Mouse (Mus musculus): ENCODE data around the gene Olfr1417.
"Not testable (repeated sequence)": the region's sequence is repeated elsewhere in the genome, so short reads cannot be mapped to it uniquely, and the experiment has no call there.

Olfr1417 gene

GRCm38 (mm10) chr19:11839119-11839518 is at the start of gene Olfr1417:
TSS of gene Olfr1417 (minus strand) at chr19:11839219.
- no peak for DNase-seq (ENCODE audit: extremely low spot score, low spot score)

GRCm38 (mm10) chr19:11886265-11886664 is 47.2 kb upstream of the Olfr1417 start, which contains the start of gene Olfr1420:
TSS of gene Olfr1420 (plus strand) at chr19:11886565.
- DNase-seq (ENCODE audit: extremely low spot score, low spot score): no peak

GRCm38 (mm10) chr19:11878404-11878803 is 39.4 kb upstream of the Olfr1417 start:
- DNase-seq (ENCODE audit: extremely low spot score, low spot score): not testable (repeated sequence)

GRCm38 (mm10) chr19:11875006-11875405 is 36.0 kb upstream of the Olfr1417 start, which contains the start of gene Olfr1419:
TSS of gene Olfr1419 (minus strand) at chr19:11875106.
- DNase-seq (ENCODE audit: extremely low spot score, low spot score): no peak

GRCm38 (mm10) chr19:11867837-11868236 is 28.8 kb upstream of the Olfr1417 start:
- DNase-seq (ENCODE audit: extremely low spot score, low spot score): no peak

DNA sequence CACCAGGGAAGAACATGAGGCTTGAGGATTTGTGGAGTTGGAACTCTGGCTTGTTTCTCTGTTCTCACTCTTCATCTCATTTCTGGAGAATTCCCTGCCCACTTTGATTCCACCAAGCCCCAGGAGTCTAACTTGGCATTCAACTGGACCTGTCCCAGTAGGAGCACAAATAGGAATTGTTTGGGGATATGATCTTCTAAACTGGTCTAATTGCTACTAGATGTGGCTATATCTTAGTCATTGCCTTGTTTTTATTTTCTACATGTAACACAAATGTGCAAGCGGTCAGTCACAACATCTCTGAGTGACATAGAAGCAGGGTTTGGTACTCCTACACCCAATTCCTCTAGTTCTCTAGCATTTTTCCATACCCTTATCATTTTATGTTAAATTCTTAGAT is 21.9 kb upstream of the Olfr1417 start, which contains the start of gene Olfr1418:
Gene Olfr1418, minus strand, starts transcription at position 101 of the 400 bp plus-strand sequence.
- DNase-seq (ENCODE audit: extremely low spot score, low spot score): no peak

- no peak for DNase-seq (ENCODE audit: extremely low spot score, low spot score)
Observed at GRCm38 (mm10) chr19:11856506-11856905, 17.5 kb upstream of the Olfr1417 start.

- no peak for DNase-seq (ENCODE audit: extremely low spot score, low spot score)
Observed at GRCm38 (mm10) chr19:11854821-11855220, 15.8 kb upstream of the Olfr1417 start.

DNA sequence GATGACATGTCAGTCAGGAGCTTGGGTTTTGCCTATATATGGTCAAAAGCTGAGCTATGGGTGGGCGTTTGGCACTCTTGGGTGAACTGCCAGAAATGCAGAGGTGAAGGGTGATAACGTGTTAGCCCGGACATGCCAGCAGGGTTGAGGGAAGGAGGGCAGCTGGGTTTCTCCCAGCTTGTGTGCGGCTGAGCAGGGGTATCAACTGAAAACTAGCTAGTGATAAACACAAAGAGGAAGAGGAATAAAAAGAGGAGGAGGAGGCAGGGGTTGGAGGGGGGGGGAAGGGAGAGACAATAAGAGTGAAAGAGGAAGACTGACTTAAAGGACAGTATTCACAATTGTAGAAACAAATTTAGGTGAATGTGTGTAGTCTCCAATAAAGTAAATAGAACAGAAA is 13.6 kb upstream of the Olfr1417 start:
- DNase-seq (ENCODE audit: extremely low spot score, low spot score): no peak

GRCm38 (mm10) chr19:11846333-11846732 is 7.3 kb upstream of the Olfr1417 start:
- DNase-seq (ENCODE audit: extremely low spot score, low spot score): no peak

DNA sequence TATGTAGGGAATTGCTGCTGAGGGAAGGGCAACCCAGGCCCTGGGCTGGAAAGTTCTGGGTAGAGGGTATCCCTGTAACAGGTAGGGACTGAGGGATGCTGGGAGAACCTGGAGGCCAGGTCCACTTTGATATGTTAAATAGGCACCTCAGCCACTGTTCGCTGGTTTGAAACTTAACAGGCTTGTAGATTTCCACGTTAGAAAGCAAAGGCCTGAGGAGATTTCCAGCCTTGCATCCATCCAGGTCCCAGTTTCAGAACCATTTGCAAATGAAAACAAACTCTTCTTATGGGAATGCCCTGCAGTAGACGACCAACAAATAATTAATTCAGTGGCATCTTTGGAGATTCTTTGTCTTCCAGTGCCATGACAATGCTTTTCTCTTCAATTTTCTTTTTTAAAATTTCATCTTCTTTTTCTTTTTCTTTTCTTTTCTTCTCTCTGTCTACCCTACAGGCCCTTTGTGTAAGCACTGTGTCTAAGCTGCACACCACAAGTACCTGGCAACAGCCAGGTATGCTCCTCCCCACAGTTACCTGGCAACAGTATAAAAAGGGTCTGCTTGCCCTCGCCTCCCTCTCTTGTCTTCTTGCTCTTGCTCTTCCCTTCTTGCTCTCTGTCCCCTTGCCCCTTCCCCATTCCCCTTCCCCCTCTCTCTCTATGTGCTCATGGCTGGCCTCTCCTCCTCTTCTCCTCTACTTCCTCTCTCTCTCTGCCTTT is 15.5 kb downstream of the Olfr1417 start:
- DNase-seq (ENCODE audit: extremely low spot score, low spot score): no peak

DNA sequence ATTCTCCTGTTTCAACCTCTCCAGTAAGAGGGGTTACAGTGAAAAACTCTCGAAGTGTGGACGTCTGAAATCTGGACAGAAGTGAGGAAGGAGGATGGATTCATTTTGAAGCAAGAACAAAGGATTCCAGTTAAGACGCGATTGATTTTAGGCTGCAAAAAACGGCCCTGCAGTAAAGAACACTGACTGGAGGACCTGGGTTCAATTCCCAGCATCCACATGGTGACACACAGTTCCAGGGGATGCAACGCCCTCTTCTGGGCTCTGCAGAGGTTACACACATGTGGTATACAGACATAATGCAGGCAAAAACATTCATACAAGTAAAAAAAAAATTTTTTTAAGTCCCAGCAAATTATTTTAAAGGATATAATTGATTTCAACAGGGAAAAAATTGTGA is 18.8 kb downstream of the Olfr1417 start:
- no peak for DNase-seq (ENCODE audit: extremely low spot score, low spot score)

GRCm38 (mm10) chr19:11819800-11820199 is 19.2 kb downstream of the Olfr1417 start:
- DNase-seq (ENCODE audit: extremely low spot score, low spot score): peak; percentile 88

GRCm38 (mm10) chr19:11819143-11819700 is 19.8 kb downstream of the Olfr1417 start, which contains the start of gene Stx3:
TSS of gene Stx3 (minus strand) at chr19:11819403.
- peak; percentile 47 for DNase-seq (ENCODE audit: extremely low spot score, low spot score)

DNA sequence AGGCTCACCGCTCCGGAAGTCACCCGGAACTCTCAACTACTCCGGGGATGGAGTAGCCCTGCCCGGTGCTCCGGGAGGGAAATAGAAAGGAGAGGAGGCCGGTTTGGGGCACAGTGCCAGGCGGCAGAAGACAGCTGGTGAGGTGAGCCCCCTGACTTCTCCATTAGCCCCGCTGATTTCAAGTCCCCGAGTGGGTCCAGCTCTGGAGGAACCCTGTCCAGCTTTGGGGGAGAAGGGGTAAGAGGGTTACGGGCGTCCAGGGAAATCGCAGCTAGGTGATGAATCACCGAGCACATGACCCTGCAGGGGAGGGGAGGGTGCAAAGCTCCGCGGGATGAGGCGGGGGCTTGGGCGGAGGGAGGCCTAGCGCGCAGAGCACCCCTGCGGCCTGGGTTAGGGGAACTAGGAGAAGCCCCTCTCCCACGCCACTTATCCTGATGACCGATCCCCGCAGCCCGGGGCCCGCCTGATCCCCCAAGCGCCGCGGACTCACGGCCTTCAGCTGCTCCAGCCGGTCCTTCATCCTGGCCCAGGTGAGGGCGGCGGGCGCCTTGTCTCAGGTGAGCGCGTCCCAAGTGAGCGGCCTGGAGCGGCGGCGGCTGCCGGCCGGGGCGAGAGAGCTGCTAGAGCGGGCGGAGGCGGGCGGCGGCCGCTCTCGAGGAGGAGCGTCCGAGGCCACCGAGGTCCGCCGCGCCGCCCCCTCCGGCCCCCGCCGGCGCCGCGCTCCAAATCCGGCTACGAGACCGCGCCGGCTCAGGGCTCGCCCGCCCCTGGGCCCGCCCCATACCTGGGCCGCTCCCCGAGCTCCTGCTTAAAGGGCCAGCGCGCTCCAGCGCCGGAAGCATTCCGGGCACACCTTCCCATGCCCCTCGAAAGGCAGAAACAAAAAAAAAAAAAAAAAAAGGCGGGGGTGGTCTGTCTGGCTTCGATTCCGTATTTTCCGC is 20.5 kb downstream of the Olfr1417 start:
- DNase-seq (ENCODE audit: extremely low spot score, low spot score): peak; percentile 56

GRCm38 (mm10) chr19:11817586-11817985 is 21.4 kb downstream of the Olfr1417 start:
- peak; percentile 24 for DNase-seq (ENCODE audit: extremely low spot score, low spot score)

- DNase-seq (ENCODE audit: extremely low spot score, low spot score): no peak
Observed at GRCm38 (mm10) chr19:11816706-11817105, 22.3 kb downstream of the Olfr1417 start.

DNA sequence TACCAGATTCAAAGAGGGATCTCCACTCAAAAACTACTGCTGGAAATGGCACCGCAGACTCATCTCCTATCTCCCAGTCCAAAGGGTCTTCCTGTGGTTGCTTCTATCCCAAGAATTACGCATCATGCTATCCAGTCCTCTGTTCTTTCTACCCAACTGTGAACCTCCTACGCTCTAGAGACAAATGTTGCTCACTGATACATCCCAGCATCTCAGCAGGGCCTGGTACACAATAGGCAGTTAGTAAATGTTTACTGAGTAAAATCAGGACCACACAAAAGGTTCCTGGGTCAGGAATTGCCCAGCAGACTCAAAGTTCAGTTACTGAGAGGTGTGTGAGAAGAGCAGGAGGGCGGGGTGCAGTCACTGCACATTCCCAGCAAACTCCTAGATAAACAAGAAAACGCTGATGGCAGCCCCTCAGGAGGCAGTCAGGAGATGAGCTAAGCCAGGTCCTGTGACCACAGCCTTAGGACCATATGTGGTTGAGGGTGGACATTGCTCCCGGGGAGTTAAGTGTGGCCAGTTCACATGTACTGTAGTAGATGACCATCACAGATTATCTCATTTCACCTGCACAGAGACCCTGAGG is 24.2 kb downstream of the Olfr1417 start:
- no peak for DNase-seq (ENCODE audit: extremely low spot score, low spot score)

DNA sequence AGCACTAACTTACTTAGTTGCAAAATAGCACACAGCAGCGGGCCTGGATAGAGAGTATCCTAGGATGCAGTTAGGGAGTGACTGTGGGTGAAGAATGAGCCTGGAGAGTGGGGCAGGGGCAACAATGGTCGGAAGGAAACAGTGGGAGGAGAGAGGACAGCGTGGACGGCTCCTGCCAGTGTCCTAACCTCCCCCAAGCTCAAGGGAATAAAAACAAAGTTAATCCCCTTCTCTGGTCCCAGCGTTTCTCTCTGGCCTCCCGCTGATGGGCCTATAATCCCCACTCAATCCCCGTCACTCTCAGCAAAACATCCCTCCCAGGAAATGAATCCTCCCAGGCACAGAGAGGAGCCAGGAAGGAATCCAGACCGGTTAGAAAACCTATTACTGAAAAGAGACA is 25.4 kb downstream of the Olfr1417 start:
- no peak for DNase-seq (ENCODE audit: extremely low spot score, low spot score)

DNA sequence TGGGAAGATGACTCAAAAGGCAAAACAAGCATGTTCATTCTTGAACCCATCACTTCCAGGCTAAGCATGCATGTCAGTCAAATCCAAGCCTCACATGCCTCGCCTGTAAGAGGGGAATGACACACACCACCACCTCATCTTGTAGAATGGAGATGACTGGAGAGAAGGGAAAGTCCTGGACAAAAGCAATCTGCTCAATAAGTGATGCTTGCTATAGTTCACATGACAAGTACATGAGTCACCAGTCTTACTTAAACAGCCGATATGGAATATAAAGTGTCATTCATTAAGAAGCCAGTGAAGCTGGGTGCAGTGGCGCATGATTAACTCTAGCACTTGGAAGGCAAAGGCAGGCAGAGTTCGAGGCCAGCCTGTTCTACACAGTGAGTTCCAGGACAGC is 25.9 kb downstream of the Olfr1417 start:
- DNase-seq (ENCODE audit: extremely low spot score, low spot score): no peak

DNA sequence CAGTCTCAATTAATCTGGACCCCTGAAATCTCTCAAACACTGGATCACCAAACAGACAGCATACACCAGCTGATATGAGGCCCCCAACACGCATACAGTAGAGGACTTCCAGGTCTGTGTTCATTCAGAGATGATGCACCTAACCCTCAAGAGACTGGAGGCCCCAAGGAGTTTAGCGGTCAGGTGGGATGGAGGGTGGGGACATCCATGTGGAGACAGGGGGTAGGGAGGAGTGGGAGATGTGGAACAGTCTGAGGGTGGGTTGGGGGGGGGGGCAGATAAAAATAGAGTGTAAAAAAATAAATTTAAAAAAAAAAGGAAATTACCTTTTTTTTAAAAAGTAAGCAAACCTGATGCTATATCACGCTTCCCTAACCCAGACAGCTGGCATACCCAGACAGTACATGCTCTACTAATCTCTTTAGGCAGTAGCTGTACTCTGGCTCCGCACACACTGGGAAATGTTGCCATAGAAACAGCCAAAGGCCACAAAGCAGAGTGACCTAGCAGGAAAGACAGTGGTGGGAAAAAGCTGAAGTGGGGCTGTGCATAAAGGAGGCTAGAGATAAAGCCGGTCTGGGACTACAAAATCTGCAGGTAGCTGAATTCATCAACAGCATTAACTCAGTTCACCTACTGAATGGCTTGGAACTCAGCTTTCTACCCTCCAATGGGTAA is 27.2 kb downstream of the Olfr1417 start:
- DNase-seq (ENCODE audit: extremely low spot score, low spot score): no peak

All from neural tube, embryonic 10.5 days (tissue).